Mouse (Mus musculus) C2C12 (cell line): Measurements from ENCODE around the gene Efna3.

Experiments used
- CTCF ChIP-seq: IDR thresholded peaks from one replicate; pipeline ENCODE4 v1.5.1; 2011; ENCODE audit not compliant: control insufficient read depth, insufficient read depth, insufficient read length
- USF1 ChIP-seq: IDR thresholded peaks from one replicate; pipeline ENCODE4 v1.6.1; 2011; ENCODE audit warnings: low read depth, mild to moderate bottlenecking, control low read depth, moderate library complexity

DNA sequence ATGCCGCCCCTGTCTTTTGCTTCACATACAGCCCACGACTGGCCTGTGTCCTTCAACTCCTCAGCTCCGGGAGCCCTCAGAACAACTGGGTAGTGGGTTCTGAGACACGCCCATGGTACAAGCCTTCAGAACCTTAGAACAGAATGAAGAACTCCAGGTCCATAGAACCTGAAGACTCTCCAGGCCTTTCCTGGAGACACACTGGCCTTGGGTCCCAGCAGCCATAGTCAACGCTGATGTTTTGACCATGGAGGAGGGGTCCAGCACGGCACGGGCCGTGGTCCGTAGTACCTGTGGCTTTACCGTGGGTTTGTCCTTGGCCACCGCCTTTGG lies 42.4 kb upstream of the Efna3 start, which contains the start of gene Dcst1:
- TF ChIP-seq CTCF (no peak), USF1 (no peak)
